Mouse (Mus musculus): Measurements from ENCODE around the gene Cxcr6. TPM values are rescaled to one million over a fixed set of nuclear protein-coding genes. Genes with fewer than 3 reads are reported as not detected.
"Not testable (repeated sequence)": the region's sequence is repeated elsewhere in the genome, so short reads cannot be mapped to it uniquely, and the experiment has no call there.

Cxcr6 gene
- not detected in 2 replicates for total RNA-seq (2021)
- long read RNA-seq = 0 reads

GRCm38 (mm10) chr9:123806267-123806666 is at the start of gene Cxcr6:
TSS of gene Cxcr6 (plus strand) at chr9:123806475.
- DNase-seq = no peak

- DNase-seq = no peak
These were observed 49.5 kb upstream of the Cxcr6 start for GRCm38 (mm10) chr9:123756752-123757151.

DNA sequence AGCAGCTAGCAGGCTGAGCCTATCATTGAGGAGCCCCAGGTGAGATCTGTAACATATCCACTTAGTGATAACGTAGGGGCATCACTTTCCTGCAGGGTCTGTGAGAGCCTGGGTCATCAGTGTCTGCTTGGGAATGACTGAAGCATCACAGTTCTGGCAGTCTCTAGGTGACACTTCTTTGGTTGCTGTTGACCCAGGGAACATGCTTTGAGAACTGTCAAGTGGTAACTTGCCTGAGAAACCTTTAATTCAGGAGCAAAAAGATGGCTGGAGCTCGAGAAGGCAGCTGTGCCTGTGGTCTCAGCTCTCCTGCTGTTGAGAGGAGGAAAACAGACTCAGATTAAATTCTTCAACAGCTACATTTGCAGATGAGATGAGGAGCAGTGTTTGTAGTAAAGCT is 48.9 kb upstream of the Cxcr6 start:
- no peak for DNase-seq

DNA sequence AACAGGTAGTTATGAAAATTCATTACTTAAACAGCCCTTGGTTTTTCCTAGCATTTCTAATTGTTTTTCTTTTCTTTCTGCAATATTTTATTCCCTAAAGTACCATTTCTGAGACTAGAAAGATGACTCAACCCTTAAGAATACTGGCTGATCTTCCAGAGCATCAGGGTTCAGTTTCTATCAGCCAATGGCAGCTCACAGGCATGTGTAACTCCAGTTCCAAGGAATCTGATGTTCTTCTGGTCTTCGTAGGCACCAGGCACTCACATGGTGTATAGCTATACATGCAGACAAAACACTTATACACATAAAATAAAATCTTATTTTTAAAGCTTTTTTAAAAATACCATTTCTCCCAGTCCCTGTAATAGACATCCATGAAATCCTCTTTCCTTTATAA is 48.1 kb upstream of the Cxcr6 start:
- no peak for DNase-seq

- no peak for DNase-seq
These were observed 47.6 kb upstream of the Cxcr6 start for GRCm38 (mm10) chr9:123758645-123759044.

- DNase-seq = no peak
These were observed 45.5 kb upstream of the Cxcr6 start for GRCm38 (mm10) chr9:123760806-123761205.

- DNase-seq = no peak
These were observed 43.4 kb upstream of the Cxcr6 start for GRCm38 (mm10) chr9:123762886-123763285.

GRCm38 (mm10) chr9:123763771-123764170 is 42.5 kb upstream of the Cxcr6 start:
- no peak for DNase-seq

DNA sequence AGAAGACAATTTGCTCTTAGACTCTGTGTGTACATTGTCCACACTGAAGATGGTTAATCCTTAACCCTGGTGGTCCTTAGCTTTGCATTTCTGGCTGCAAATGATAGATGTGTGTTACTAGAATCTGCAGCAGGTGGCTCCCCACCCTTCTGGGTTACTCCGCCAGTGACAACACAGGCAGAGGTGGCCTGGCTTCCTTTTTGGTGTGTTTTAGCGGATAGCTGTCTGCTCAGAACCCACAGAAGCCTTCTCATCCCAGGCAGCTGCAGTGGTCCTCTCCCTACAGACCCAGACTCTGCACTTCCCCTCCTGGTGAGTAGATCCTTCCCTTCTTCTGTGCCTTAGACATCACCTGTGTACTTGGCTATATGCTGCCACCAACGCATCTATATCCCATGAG is 39.3 kb upstream of the Cxcr6 start:
- DNase-seq = no peak

DNA sequence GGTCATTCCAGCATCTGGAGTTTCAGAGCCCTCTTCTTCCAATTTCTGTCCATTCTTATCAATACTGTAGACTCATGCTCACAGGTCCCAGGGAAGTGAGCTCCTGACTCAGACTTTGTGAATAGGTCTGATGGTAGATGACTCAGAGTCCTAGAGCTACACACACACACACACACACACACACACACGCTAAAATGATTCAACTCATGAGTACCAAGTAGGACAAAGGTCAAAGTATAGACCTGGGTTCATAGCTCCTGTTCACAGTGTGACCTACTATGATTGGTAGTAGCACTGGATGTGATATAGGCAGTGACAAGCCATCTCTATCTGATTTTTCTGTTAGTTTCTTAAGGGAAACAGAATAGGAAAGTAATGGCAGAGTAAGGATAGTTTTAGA is 37.8 kb upstream of the Cxcr6 start:
- DNase-seq = peak; percentile 17

DNA sequence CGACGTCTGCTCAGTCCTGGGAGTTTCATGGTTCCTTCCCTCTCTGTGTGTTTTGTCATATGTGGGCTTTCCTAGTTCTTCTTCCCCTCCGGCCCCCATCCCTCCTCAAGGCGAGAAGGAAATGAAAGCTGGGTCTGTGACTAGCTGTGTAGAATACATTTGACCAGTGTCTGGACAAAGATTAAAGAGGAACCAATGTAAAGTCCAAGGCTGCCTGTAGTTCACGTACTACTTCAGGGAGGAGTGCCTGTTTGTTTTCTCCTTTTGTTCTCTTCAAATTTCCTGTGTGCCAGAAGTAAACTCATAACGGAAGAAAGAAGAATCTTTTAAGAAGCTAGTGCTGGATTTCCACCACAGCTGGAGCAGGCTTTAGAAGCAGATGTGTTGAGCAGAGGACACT is 36.7 kb upstream of the Cxcr6 start:
- no peak for DNase-seq

- not testable (repeated sequence) for DNase-seq
These were observed 33.0 kb upstream of the Cxcr6 start for GRCm38 (mm10) chr9:123773299-123773698.

GRCm38 (mm10) chr9:123788855-123789529 is 17.3 kb upstream of the Cxcr6 start:
- no peak for DNase-seq

GRCm38 (mm10) chr9:123796174-123796573 is 10.1 kb upstream of the Cxcr6 start:
- DNase-seq = peak; percentile 9

GRCm38 (mm10) chr9:123801527-123801926 is 4.7 kb upstream of the Cxcr6 start:
- DNase-seq = no peak

- DNase-seq = no peak
These were observed 3.9 kb upstream of the Cxcr6 start for GRCm38 (mm10) chr9:123802421-123802820.

DNA sequence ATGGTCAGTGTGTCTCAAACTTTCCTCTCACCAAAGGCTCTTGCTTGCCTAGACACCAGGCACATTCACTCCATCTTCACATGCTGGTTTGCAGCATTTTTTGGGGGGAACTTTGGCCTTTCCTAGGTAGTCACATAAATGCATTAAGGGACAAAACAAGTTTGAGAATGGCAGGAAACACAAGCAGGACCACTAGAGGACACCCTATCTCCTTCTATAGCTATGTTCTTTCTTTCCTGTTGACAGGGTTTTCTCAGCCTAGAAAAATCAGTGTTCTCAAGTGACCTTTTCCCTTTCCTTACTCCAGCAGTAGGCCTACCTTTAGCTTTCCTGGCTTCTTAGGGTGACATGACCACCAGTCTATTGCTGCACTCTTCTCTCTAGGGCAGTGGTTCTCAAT is 3.4 kb upstream of the Cxcr6 start:
- DNase-seq = no peak

GRCm38 (mm10) chr9:123805241-123805640 is 1.0 kb upstream of the Cxcr6 start:
- DNase-seq = no peak

- no peak for DNase-seq
These were observed 2.3 kb downstream of the Cxcr6 start for GRCm38 (mm10) chr9:123808583-123808982.

- no peak for DNase-seq
These were observed 5.6 kb downstream of the Cxcr6 start for GRCm38 (mm10) chr9:123811831-123812230.

DNA sequence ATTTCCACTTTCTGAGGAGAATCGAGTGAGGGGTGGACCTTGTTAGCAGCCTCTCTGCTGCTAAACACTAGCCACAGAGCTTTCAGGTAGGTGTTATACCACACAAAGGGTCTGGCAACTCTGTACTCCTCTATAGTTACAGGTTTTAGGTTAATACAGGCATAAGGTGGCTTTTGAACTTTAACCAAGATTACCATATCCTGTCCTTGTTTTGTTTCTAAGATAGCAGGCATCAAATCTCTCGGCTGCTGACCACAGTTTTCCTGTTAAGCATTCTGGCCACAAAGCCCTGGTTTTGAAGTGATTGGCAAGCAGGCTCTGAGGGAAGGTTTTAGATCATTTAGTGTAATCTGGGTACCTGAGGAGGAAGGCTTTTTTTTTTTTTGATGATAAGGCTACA is 8.1 kb downstream of the Cxcr6 start:
- DNase-seq = no peak

- no peak for DNase-seq
These were observed 8.5 kb downstream of the Cxcr6 start for GRCm38 (mm10) chr9:123814821-123815220.

GRCm38 (mm10) chr9:123815444-123815843 is 9.2 kb downstream of the Cxcr6 start:
- DNase-seq = no peak

- DNase-seq = no peak
These were observed 9.7 kb downstream of the Cxcr6 start for GRCm38 (mm10) chr9:123815996-123816395.

- no peak for DNase-seq
These were observed 12.3 kb downstream of the Cxcr6 start for GRCm38 (mm10) chr9:123818601-123819000.

Measured in adrenal gland, postnatal 25 days (tissue).